Mouse (Mus musculus) neural tube, embryonic 14.5 days (tissue): ENCODE measurements around the gene Tmem98. TPM values are rescaled to one million over a fixed set of nuclear protein-coding genes. Genes with fewer than 3 reads are reported as not detected.
A peak's percentile ranks its signal among the peaks of the same experiment; 100 is the strongest.

Experiments used
- ATAC-seq: fragments of 200-750 bp; cut with Nextera tagmentation; 2 replicates; pipeline ENCODE4 v1.8.0; 2017; ENCODE audit warnings: low read depth, mild to moderate bottlenecking, moderate TSS enrichment, moderate library complexity
- H3K27ac ChIP-seq: fragments of 300-500 bp; sonication (generic); 2 replicates; pipeline ENCODE4 v1.5.1; 2014; ENCODE audit warnings: low read depth, mild to moderate bottlenecking, control low read depth, low read length, moderate library complexity, mixed read lengths
- H3K27me3 ChIP-seq: fragments of 300-500 bp; sonication (generic); 2 replicates; pipeline ENCODE4 v1.6.1; 2014; ENCODE audit warnings: low read length; ENCODE audit not compliant: control insufficient read depth, insufficient read depth
- H3K36me3 ChIP-seq: fragments of 300-500 bp; sonication (generic); 2 replicates; pipeline ENCODE4 v1.6.1; 2014; ENCODE audit warnings: low read length, mixed read lengths; ENCODE audit not compliant: control insufficient read depth, insufficient read depth
- H3K4me1 ChIP-seq: fragments of 300-500 bp; sonication (generic); 2 replicates; pipeline ENCODE4 v1.6.1; 2014; ENCODE audit warnings: low read length; ENCODE audit not compliant: control insufficient read depth, insufficient read depth
- H3K4me2 ChIP-seq: fragments of 300-500 bp; sonication (generic); 2 replicates; pipeline ENCODE4 v1.6.1; 2014; ENCODE audit warnings: mild to moderate bottlenecking, low read depth, low read length, control low read depth
- H3K4me3 ChIP-seq: fragments of 300-500 bp; sonication (generic); 2 replicates; pipeline ENCODE4 v1.5.1; 2014; ENCODE audit warnings: low read depth, low read length, control low read depth, mixed read lengths
- H3K9ac ChIP-seq: fragments of 300-500 bp; sonication (generic); replicated peaks from 2 replicates; pipeline ENCODE4 v1.6.1; 2014; ENCODE audit warnings: low read depth, mild to moderate bottlenecking, control low read depth, low read length, mixed read lengths
- H3K9me3 ChIP-seq: fragments of 300-500 bp; sonication (generic); 2 replicates; pipeline ENCODE4 v1.6.1; 2016; ENCODE audit warnings: low read length; ENCODE audit not compliant: control insufficient read depth
- WGBS: fragments of 180-500 bp; shearing (Covaris S2); extraction: QIAGEN DNeasy Blood & Tissue Kit; methylation state at CpG from one replicate; pipeline ENCODE4 v1.1.7; 2014; 5-methylcytosine and 5-hydroxymethylcytosine counted together
- polyA plus RNA-seq: library from polyadenylated mRNA; unstranded; fragments of >200 nt; fragmentation: Nextera tagmentation; extraction: Ambion mirVana; gene quantifications from 2 replicates; pipeline ENCODE4 v1.2.1, GENCODE M21; 2014

Tmem98 gene
- polyA plus RNA-seq, 1 experiment from 2014 or later: 12.1 TPM

DNA sequence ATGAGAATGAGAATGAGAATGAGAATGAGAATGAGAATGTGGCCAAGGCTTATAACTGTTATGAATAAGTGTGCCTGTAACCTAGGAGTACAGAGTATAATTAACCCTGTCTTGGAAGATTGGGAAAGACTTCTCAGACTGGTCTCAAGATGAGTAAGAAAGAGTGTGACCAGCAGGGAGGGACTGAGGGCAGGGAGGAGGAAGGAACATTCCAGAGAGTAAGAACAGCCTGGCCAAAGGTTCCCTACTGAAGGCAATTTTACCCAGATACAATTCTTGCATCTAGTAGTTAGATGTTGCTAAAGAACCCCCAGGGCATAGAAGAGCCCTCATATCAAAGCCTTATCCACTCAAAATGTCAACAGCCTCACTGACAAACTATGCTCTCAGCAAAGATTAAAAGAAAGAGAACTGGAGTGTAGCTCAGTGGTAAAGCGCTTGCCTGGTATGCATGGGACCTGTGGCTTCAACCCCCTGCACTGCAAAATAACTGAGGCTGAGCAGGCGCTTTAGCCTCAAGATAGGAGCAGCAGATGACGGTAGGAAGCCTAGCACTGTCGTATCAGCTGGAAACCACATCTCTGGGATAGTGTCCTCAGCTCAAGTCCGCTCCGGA lies 37.3 kb upstream of the Tmem98 start:
- no peak overlapping the region for H3K4me2 ChIP-seq
- no peaks in the 10 kb centered on the region for H3K9me3 ChIP-seq
- no peak overlapping the region for H3K27ac ChIP-seq
- H3K27me3 ChIP-seq: no peaks in the 10 kb centered on the region
- no peaks in the 10 kb centered on the region for H3K36me3 ChIP-seq
- 90% methylated on average over 6 of the region's 6 CpGs for WGBS
- H3K4me1 ChIP-seq: no peaks in the 10 kb centered on the region
- no peak overlapping the region for H3K9ac ChIP-seq
- no peak for ATAC-seq
- no peak overlapping the region for H3K4me3 ChIP-seq

DNA sequence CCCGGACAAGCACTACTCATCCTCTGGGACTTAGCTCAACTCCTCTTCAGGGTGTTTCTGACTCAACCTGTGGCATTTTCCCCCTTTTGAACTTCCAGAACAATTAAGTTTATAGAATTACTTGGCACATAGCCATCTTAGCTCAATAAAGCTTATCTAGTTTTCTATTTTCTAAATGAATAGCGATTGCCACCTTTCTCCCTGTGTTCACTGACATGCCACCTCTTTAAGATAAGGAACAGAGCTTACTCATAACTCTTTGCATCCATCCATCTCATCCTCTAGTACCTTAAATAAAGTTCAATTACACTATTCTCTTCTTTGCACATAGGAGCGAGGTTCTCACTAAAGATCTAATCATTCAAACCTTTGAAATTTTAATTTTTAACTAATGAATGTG lies 34.4 kb upstream of the Tmem98 start:
- H3K27ac ChIP-seq: no peak overlapping the region
- no peaks in the 10 kb centered on the region for H3K27me3 ChIP-seq
- 88% methylated on average over 3 of the region's 3 CpGs for WGBS
- no peaks in the 10 kb centered on the region for H3K9me3 ChIP-seq
- no peaks in the 10 kb centered on the region for H3K36me3 ChIP-seq
- H3K4me1 ChIP-seq: peaks cover 3% of the 10 kb centered on the region; the same call in 1 of the 2 replicates
- no peak for ATAC-seq
- no peak overlapping the region for H3K9ac ChIP-seq
- no peak overlapping the region for H3K4me3 ChIP-seq
- H3K4me2 ChIP-seq: no peak overlapping the region

DNA sequence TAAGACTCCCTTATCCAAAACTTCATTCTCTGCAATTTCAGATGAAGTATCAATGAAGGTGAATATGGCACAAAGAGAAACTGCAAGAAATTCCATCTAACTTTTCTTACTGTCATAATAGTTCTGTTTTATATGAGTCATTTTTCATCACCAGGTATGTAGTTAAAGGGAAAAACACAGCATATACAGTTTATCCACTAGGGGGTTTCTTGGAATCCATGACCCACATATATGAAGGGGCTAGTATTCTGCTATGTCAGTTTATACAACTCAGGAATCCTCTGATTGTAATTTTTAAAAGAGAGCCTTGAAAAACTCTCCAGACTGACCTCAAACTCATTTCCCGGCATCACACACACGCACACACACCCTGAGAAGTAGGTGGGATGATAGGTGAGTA lies 32.3 kb upstream of the Tmem98 start:
- no peak overlapping the region for H3K9ac ChIP-seq
- no peaks in the 10 kb centered on the region for H3K36me3 ChIP-seq
- H3K4me3 ChIP-seq: no peak overlapping the region
- 91% methylated on average over 2 of the region's 2 CpGs for WGBS
- H3K9me3 ChIP-seq: no peaks in the 10 kb centered on the region
- peaks cover 3% of the 10 kb centered on the region; the same call in 1 of the 2 replicates for H3K4me1 ChIP-seq
- no peak overlapping the region for H3K27ac ChIP-seq
- H3K4me2 ChIP-seq: no peak overlapping the region
- ATAC-seq: no peak
- no peaks in the 10 kb centered on the region for H3K27me3 ChIP-seq

DNA sequence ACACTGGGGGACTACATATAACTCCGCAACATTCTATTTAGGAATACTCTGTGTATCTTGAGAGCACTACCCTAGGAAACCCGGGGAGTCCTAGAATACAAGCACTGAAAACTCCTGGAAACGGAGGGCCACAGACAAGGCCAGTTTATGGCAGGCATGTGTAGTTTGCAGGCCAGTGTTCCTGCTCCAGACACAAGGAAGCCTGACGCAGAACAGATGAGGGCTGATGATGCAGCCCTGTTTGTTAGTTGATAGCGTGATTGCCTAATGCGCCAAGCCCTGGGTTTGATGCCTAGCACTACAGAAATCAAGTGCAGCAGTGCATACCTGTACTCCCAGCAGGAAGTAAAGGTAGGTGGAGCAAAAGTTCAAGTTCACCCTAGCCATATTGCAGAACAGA lies 31.8 kb upstream of the Tmem98 start:
- Histone ChIP-seq H3K27me3 (no peaks in the 10 kb centered on the region), H3K4me1 (peaks cover 3% of the 10 kb centered on the region; the same call in 1 of the 2 replicates), H3K27ac (no peak overlapping the region), H3K4me3 (no peak overlapping the region), H3K36me3 (no peaks in the 10 kb centered on the region), H3K9me3 (no peaks in the 10 kb centered on the region), H3K4me2 (no peak overlapping the region), H3K9ac (no peak overlapping the region)
- WGBS: 70% methylated on average over 6 of the region's 6 CpGs
- ATAC-seq: no peak

DNA sequence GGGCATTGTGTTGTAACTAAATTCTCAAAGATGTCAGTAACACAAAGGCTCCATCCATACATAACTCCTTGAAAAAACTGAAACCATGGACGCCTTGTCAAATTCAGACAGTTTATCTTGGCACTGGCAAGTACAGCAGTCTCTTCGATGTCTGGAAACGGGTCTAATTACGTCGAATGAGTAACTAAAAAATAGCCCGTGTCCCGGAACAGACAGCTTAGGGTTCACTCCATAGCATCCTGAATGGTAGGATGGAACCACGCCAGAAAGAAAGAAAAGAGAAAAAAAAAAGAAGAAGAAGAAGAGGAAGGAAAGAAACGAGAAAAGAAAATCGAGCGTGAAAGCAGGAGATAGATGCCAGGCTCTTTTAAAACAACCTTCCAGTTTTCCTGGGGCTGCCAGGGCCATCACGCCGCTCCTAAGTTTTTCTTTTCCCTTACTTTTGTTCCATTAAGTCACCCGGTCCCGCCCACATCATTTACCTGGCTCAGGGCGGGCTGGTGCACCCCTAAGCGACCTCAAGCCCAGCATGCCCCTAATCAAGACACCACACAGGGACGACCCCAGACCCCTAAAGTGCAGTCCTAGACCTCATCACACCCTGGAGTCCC lies 31.0 kb upstream of the Tmem98 start:
- Histone ChIP-seq H3K36me3 (no peaks in the 10 kb centered on the region), H3K27ac (no peak overlapping the region), H3K4me3 (peak overlapping the region; percentile 66), H3K4me1 (peaks cover 3% of the 10 kb centered on the region; the same call in 1 of the 2 replicates), H3K4me2 (peak overlapping the region; percentile 84), H3K9ac (peak overlapping the region; percentile 62), H3K9me3 (no peaks in the 10 kb centered on the region), H3K27me3 (no peaks in the 10 kb centered on the region)
- 3% methylated on average over 18 of the region's 18 CpGs for WGBS
- no peak for ATAC-seq

DNA sequence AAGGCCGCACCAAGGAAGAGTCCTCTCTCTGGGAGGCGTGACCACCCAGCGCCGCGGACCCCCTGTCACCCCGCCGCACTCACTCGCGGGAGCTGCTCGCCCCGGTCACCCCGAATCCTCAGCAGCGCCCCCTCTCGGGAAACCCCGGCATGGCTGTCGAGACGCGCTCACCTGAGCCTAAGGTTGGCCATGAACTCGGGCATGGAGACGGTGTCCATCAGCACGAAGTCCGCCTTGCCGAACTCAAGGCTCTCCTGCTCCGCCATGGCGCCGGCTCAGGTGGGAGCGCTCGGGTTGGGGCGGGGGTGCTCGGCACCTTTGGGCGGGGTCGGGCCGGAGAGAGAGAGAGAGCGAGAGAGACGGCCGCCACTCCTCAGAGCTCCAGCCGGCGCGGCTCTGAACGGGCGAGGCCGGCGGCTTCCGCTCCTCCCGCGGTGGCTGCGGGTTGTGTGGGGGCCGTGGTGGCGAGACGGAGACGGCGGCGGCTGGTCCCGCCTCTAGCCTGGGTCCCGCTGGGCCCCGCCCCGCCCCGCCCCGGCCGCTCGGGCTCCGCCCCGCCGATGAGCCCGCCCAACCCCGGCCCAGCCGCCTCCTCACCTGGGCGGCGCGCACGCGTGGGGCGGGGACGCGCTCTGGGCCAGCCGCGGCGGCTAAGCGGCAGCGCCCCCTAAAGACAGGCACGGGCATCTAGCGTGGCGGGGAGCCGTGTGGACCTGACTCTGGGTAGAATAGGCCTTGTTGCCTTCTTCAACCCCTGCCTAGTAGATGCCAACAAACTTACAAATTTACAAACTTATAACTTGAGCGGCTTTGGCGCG lies 30.2 kb upstream of the Tmem98 start, which contains the start of gene Myo1d:
Myo1d (minus strand) TSS at position 499 of the 818 bp plus-strand sequence.
- Histone ChIP-seq H3K27ac (no peak within 1 kb of the TSS), H3K9me3 (no peaks in the 10 kb centered on the region), H3K27me3 (no peaks in the 10 kb centered on the region), H3K4me1 (peaks cover 3% of the 10 kb centered on the region; the same call in 1 of the 2 replicates), H3K4me3 (peak within 1 kb of the TSS; percentile 66), H3K36me3 (no peaks in the 10 kb centered on the region), H3K9ac (peak within 1 kb of the TSS; percentile 62), H3K4me2 (peak within 1 kb of the TSS; percentile 84)
- WGBS: 1% methylated on average over 52 of the region's 87 CpGs
- ATAC-seq: peak; percentile 95

DNA sequence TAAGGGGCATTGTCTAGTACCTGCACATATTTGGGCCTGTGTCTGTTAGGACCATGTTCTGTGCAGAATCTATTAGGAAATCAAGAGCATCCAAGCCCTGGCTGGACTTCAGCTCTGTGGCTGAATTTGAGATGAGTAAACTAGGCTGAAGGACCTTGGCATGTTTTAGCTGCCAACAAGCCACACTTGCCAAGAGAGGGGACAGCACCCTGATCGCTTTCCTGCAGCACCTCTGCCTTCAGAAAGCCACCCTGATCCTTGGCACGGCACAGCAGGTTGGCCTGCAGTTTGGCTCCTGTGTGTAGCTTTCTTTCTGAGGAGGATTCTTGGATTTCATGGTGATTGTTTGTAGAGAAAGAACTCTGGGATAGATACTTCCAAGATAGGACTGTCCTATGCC lies 28.4 kb upstream of the Tmem98 start:
- Histone ChIP-seq H3K9me3 (no peaks in the 10 kb centered on the region), H3K4me2 (no peak overlapping the region), H3K27ac (no peak overlapping the region), H3K9ac (no peak overlapping the region), H3K27me3 (no peaks in the 10 kb centered on the region), H3K4me1 (peaks cover 3% of the 10 kb centered on the region; the same call in 1 of the 2 replicates), H3K36me3 (no peaks in the 10 kb centered on the region), H3K4me3 (no peak overlapping the region)
- 94% methylated on average over 2 of the region's 2 CpGs for WGBS
- no peak for ATAC-seq

DNA sequence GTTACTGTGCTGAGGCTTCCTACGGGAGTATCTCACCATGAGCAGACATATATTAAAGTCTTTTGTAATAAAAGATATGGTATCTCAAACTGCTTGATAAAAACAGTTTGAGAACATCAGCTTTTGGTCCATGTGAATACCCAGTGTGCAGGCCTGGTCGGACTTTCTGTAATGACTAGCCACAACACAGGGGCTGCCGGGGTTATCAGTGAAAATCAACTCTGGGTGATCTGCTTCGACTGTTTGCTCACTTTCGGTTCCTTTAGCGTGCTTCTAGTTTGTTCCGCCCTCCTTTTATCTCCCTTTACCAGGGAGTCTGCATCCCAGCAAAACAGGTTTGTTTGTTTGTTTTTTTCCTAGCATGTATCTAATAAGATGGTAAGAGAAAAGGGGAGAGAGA lies 26.5 kb upstream of the Tmem98 start:
- peaks cover 3% of the 10 kb centered on the region; the same call in 1 of the 2 replicates for H3K4me1 ChIP-seq
- H3K9me3 ChIP-seq: no peaks in the 10 kb centered on the region
- H3K4me3 ChIP-seq: no peak overlapping the region
- 74% methylated on average over 7 of the region's 7 CpGs for WGBS
- no peak overlapping the region for H3K27ac ChIP-seq
- no peaks in the 10 kb centered on the region for H3K27me3 ChIP-seq
- H3K4me2 ChIP-seq: no peak overlapping the region
- no peaks in the 10 kb centered on the region for H3K36me3 ChIP-seq
- ATAC-seq: no peak
- H3K9ac ChIP-seq: no peak overlapping the region

DNA sequence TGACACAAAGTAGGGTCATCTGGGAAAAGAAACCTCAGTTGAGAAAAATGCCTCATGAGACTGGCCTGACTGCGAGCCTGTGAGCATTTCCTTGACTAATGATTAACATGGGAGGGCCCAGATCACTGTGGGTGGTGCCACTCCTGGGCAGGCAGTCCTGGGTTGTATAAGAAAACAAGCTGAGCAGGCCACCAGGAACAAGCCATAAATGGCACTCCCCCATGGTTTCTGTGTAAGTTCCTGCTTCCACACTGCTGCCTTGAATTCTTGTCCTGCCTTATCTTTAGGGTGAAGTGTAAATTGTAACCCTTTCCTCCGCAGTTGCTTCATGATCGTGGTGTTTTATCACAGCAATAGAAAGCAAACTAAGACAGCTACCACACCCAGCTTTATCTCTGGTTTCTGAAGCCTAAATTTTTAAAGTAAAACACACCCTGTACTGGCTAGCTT lies 25.7 kb upstream of the Tmem98 start:
- H3K4me3 ChIP-seq: no peak overlapping the region
- no peaks in the 10 kb centered on the region for H3K9me3 ChIP-seq
- no peak overlapping the region for H3K9ac ChIP-seq
- H3K4me2 ChIP-seq: no peak overlapping the region
- H3K27me3 ChIP-seq: no peaks in the 10 kb centered on the region
- ATAC-seq: no peak
- no peak overlapping the region for H3K27ac ChIP-seq
- H3K36me3 ChIP-seq: no peaks in the 10 kb centered on the region
- H3K4me1 ChIP-seq: peaks cover 1% of the 10 kb centered on the region; the same call in 1 of the 2 replicates
- 21% methylated on average over 3 of the region's 3 CpGs for WGBS
